Mouse (Mus musculus) forebrain, embryonic 11.5 days (tissue): ENCODE measurements at regions not wholly inside any gene's neighbourhood (a gene's known extent, or its start where the extent isn't known, plus 50 kb on each side); places are given as distances from the start of the nearest gene placed in this dataset.
A peak's percentile ranks its signal among the peaks of the same experiment; 100 is the strongest.

Experiments used
- ATAC-seq: fragments of 200-750 bp; cut with Nextera tagmentation; replicated peaks from 2 replicates; pipeline ENCODE4 v1.8.0; 2017; ENCODE audit warnings: moderate TSS enrichment; ENCODE audit not compliant: low FRiP score
- DNase-seq: peaks from one replicate; pipeline ENCODE4 v3.0.0-alpha.2; 2017; ENCODE audit warnings: low spot score
- H3K27ac ChIP-seq: fragments of 300-500 bp; sonication (generic); 2 replicates; pipeline ENCODE4 v1.5.1; 2014; ENCODE audit warnings: low read depth, low read length
- H3K27me3 ChIP-seq: fragments of 300-500 bp; sonication (generic); 2 replicates; pipeline ENCODE4 v1.6.1; 2014; ENCODE audit warnings: mild to moderate bottlenecking, low read length, mixed read lengths; ENCODE audit not compliant: control insufficient read depth, insufficient read depth
- H3K36me3 ChIP-seq: fragments of 300-500 bp; sonication (generic); 2 replicates; pipeline ENCODE4 v1.6.1; 2014; ENCODE audit warnings: mild to moderate bottlenecking, low read length, moderate library complexity, mixed read lengths; ENCODE audit not compliant: control insufficient read depth, insufficient read depth
- H3K4me1 ChIP-seq: fragments of 300-500 bp; sonication (generic); replicated peaks from 2 replicates; pipeline ENCODE4 v1.6.1; 2014; ENCODE audit warnings: low read length, mixed read lengths; ENCODE audit not compliant: control insufficient read depth, insufficient read depth
- H3K4me2 ChIP-seq: fragments of 300-500 bp; sonication (generic); 2 replicates; pipeline ENCODE4 v1.6.1; 2014; ENCODE audit warnings: low read depth, mild to moderate bottlenecking, low read length, moderate library complexity, mixed read lengths; ENCODE audit not compliant: severe bottlenecking
- H3K4me3 ChIP-seq: fragments of 300-500 bp; sonication (generic); 2 replicates; pipeline ENCODE4 v1.5.1; 2014; ENCODE audit warnings: low read depth, low read length
- H3K9ac ChIP-seq: fragments of 300-500 bp; sonication (generic); 2 replicates; pipeline ENCODE4 v1.6.1; 2014; ENCODE audit warnings: low read length
- H3K9me3 ChIP-seq: fragments of 300-500 bp; sonication (generic); 2 replicates; pipeline ENCODE4 v1.6.1; 2016; ENCODE audit warnings: low read length, mixed read lengths; ENCODE audit not compliant: control insufficient read depth
- WGBS: fragments of 180-500 bp; shearing (Covaris S2); extraction: QIAGEN DNeasy Blood & Tissue Kit; methylation state at CpG from one replicate; pipeline ENCODE4 v1.1.7; 2014; 5-methylcytosine and 5-hydroxymethylcytosine counted together

- H3K4me2 ChIP-seq, result no peak overlapping the region
- no peaks in the 10 kb centered on the region for H3K9me3 ChIP-seq
- peak; percentile 78 for DNase-seq
- WGBS, result 54% methylated on average over 10 of the region's 10 CpGs
- no peak overlapping the region for H3K4me3 ChIP-seq
- 0 out of 2 replicates have a peak, but pooled peaks have one; percentile 42 for ATAC-seq
- no peaks in the 10 kb centered on the region for H3K27me3 ChIP-seq
- no peaks in the 10 kb centered on the region for H3K4me1 ChIP-seq
- no peak overlapping the region for H3K27ac ChIP-seq
- H3K9ac ChIP-seq, result no peak overlapping the region
- H3K36me3 ChIP-seq, result no peaks in the 10 kb centered on the region
Measured at GRCm38 (mm10) chr8:23531551-23532142, 1120.5 kb downstream of the Mrps31 start.

- no peaks in the 10 kb centered on the region for H3K36me3 ChIP-seq
- no peak overlapping the region for H3K27ac ChIP-seq
- H3K9ac ChIP-seq, result no peak overlapping the region
- ATAC-seq (no peak), DNase-seq (no peak)
- H3K9me3 ChIP-seq, result no peaks in the 10 kb centered on the region
- no peak overlapping the region for H3K4me3 ChIP-seq
- H3K27me3 ChIP-seq, result no peaks in the 10 kb centered on the region
- H3K4me2 ChIP-seq, result no peak overlapping the region
- H3K4me1 ChIP-seq, result no peaks in the 10 kb centered on the region
- 87% methylated on average over 7 of the region's 7 CpGs for WGBS
Measured at GRCm38 (mm10) chr8:23537681-23538359, 1126.7 kb downstream of the Mrps31 start.

DNA sequence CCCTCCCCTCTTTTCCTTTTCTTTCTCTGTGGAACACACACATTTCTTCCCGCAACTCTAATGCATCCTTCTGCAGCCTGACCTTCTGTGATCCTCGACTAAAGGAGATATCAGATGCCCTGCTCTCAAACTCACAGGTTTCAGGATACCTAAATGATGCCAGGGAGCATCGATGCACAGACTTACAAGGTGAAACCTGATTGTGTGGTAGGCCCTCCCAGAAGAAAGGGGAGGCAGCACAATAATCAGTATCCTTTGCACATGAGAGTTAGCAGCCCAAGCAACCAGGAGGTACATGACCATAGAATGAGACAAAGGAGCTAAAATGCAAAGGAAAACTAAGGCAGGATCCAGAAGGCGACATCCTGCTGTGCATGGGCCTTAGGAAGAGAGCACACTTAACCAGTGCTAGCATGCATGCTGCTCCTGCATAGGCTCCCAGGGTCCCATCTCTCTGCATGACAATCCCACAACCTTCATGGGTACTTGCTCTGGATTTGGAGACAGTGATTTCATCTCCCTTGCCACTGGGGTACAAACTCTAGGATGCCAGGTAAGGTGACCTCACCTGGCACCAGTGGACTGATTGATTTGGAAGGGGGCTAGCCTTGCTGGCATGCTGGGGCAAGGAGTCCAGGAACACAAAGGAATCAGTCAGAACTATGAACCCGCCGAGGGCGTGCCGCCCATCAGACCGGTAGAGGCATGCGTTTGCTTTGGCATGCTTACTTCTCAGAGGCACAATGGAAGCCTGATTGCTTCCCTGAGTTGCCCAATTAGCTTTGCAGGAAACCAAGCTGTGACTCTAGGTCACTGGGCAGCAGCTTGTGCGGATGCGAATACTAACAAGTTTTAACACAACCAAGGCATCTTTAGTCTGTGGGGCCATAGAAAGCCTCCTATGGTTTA is 1142.7 kb downstream of the Mrps31 start:
- WGBS, result 66% methylated on average over 12 of the region's 12 CpGs
- Histone ChIP-seq H3K36me3 (no peaks in the 10 kb centered on the region), H3K9me3 (no peaks in the 10 kb centered on the region), H3K9ac (no peak overlapping the region), H3K4me2 (no peak overlapping the region), H3K27ac (no peak overlapping the region), H3K4me3 (no peak overlapping the region), H3K4me1 (0 out of 2 replicates have a peak, but pooled peaks cover 2% of the 10 kb centered on the region), H3K27me3 (no peaks in the 10 kb centered on the region)
- DNase-seq, result no peak
- ATAC-seq, result no peak

- peak overlapping the region; percentile 80; the same call in 1 of the 2 replicates for H3K27ac ChIP-seq
- H3K9me3 ChIP-seq, result no peaks in the 10 kb centered on the region
- no peak overlapping the region for H3K9ac ChIP-seq
- H3K4me2 ChIP-seq, result no peak overlapping the region
- WGBS, result 87% methylated on average over 5 of the region's 5 CpGs
- no peaks in the 10 kb centered on the region for H3K36me3 ChIP-seq
- no peak for DNase-seq
- no peak for ATAC-seq
- no peaks in the 10 kb centered on the region for H3K27me3 ChIP-seq
- H3K4me3 ChIP-seq, result no peak overlapping the region
- peaks cover 12% of the 10 kb centered on the region; the same call in 1 of the 2 replicates for H3K4me1 ChIP-seq
Measured at GRCm38 (mm10) chr8:23560836-23561235, 1149.7 kb downstream of the Mrps31 start.

DNA sequence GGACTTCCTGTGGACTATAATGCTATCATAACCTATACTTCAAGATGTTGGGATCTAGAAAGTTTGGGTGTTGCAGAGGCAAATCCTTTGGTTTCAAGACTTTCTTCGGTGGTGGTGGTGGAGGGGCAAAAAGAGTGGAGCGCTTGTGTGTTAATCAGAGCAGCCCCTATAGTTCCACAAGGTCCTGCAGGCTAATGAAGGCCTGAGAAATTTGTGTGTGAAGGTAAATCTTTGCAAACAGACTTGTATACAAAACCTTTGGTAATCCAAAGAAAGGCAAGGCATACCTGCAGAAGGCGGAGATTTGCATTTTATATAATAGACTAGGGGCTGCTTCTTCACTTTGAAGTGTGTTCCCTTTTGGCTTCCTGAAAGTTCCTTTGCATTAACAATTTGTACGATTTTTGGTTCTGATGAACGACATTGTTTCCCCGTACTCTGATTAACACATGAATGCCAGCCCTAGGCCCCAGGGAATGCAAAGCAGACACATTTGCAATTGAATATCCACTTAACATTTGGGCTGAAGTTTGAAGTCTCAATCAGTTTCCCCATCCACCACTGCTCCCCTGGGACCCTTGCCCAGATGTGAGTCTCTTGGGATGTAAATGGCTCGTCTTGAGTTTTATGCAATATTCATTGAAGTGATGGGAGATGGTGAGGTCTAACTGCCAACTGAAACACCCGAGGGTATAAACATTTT is 1150.7 kb downstream of the Mrps31 start:
- Histone ChIP-seq H3K9me3 (no peaks in the 10 kb centered on the region), H3K4me2 (no peak overlapping the region; the same call in 1 of the 2 replicates), H3K9ac (no peak overlapping the region), H3K27ac (peak overlapping the region; percentile 80), H3K36me3 (no peaks in the 10 kb centered on the region), H3K27me3 (no peaks in the 10 kb centered on the region), H3K4me3 (no peak overlapping the region), H3K4me1 (peaks cover 12% of the 10 kb centered on the region; the same call in 1 of the 2 replicates)
- peak; percentile 70 for ATAC-seq
- peak; percentile 62 for DNase-seq
- WGBS, result 11% methylated on average over 8 of the region's 8 CpGs

DNA sequence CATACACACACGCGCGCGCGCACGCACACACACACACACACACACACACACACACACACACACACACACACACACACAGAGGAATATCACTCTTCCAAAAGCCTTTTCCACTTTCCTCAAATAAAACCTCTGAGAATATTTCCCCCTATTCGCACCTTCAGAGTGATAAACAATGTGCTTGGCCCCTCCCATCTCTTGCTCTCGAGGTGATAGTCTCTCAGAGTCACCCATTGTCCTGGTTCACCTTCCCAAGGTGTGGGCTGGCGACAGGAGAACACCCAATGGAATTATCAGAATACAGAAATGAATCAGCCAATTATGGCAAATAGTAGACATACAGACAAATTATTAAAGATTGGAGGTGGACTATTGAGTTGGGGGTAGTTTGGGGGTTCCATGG is 1151.3 kb downstream of the Mrps31 start:
- ATAC-seq (no peak), DNase-seq (no peak)
- H3K9ac ChIP-seq, result no peak overlapping the region
- no peaks in the 10 kb centered on the region for H3K27me3 ChIP-seq
- H3K4me2 ChIP-seq, result peak overlapping the region; percentile 29; the same call in 1 of the 2 replicates
- H3K4me3 ChIP-seq, result no peak overlapping the region
- peaks cover 12% of the 10 kb centered on the region; the same call in 1 of the 2 replicates for H3K4me1 ChIP-seq
- no peaks in the 10 kb centered on the region for H3K9me3 ChIP-seq
- peak overlapping the region; percentile 80; the same call in 1 of the 2 replicates for H3K27ac ChIP-seq
- WGBS, result 10% methylated on average over 9 of the region's 9 CpGs
- no peaks in the 10 kb centered on the region for H3K36me3 ChIP-seq

GRCm38 (mm10) chr8:23563065-23564020 is 1152.2 kb downstream of the Mrps31 start:
- Histone ChIP-seq H3K27ac (peak overlapping the region; percentile 80), H3K9me3 (no peaks in the 10 kb centered on the region), H3K36me3 (no peaks in the 10 kb centered on the region), H3K4me1 (peaks cover 12% of the 10 kb centered on the region; the same call in 1 of the 2 replicates), H3K4me3 (no peak overlapping the region), H3K27me3 (no peaks in the 10 kb centered on the region), H3K9ac (peak overlapping the region; percentile 17; the same call in 1 of the 2 replicates), H3K4me2 (peak overlapping the region; percentile 38)
- WGBS, result 4% methylated on average over 18 of the region's 18 CpGs
- DNase-seq (peak; percentile 65), ATAC-seq (peak; percentile 81)
